Mouse (Mus musculus): ENCODE data around the gene 1700037H04Rik. TPM values are rescaled to one million over a fixed set of nuclear protein-coding genes. Genes with fewer than 3 reads are reported as not detected.
A peak's percentile ranks its signal among the peaks of the same experiment; 100 is the strongest.

1700037H04Rik gene
- polyA plus RNA-seq, 1 experiment from 2014 or later = 110 TPM

DNA sequence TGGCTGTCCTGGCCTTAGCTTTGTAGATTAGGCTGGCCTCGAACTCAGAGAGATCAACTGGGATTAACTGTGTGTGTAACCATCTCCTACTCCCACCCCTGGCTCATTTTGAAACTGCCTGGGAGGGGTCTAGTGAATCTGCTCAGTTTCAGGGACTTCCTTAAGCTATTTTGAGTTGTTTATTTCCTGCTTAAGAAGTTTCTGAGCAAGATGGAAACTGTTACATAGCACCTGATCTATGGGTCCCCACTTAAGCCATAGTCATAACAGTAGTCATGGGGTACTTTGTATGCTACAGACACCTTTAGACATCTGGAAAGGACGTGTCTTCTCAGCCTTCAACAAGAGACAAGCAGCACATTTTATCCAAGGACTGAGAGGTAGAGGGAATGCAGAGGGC is 40.8 kb upstream of the 1700037H04Rik start:
- no peaks in the 10 kb centered on the region for H3K27me3 ChIP-seq (replicated peaks; ENCODE audit: control insufficient read depth, insufficient read depth, low read length)
- H3K4me2 ChIP-seq (ENCODE audit: low read length) = no peak overlapping the region
- 85% methylated on average over 2 of the region's 2 CpGs for WGBS
- H3K9me3 ChIP-seq (replicated peaks; ENCODE audit: control insufficient read depth, low read length) = no peaks in the 10 kb centered on the region
- no peak overlapping the region for H3K4me3 ChIP-seq (ENCODE audit: low read depth, low read length)
- H3K27ac ChIP-seq (ENCODE audit: low read depth, low read length) = no peak overlapping the region
- no peaks in the 10 kb centered on the region for H3K4me1 ChIP-seq (ENCODE audit: control insufficient read depth, insufficient read depth, low read length)
- H3K36me3 ChIP-seq (ENCODE audit: control insufficient read depth, insufficient read depth, low read length) = 0 out of 2 replicates have a peak, but pooled peaks cover 6% of the 10 kb centered on the region
- H3K9ac ChIP-seq (ENCODE audit: low read length) = no peak overlapping the region
- ATAC-seq = no peak
- DNase-seq (ENCODE audit: low spot score) = no peak

DNA sequence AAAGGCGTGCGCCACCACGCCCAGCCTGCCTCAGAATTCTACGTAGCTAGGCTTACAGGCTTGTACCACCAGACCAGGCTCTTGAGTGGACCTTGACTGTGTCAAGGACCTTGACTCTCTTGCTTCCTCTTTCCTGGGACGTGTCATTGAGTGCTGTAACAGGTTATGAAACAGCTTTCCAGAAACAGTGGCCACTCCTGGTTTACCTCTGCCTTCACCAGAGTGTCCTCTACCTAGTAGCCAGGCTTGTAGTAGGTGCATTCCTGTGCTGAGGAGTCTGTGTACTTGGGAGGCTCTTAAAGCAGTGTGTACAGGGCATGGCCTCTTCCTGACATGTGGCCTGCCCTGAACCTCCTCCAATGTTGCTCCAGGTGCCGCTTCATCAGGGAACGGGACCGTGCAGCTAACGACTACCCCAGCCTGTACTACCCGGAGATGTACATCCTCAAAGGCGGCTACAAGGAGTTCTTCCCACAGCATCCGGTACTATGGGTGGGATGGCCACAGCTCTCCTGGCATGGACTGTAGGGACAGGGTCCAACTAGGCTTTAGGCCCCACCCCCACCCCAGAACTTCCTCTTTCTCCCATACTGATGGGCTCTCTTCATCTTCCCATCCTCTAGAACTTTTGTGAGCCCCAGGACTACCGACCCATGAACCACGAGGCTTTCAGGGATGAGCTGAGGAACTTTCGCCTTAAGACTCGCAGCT is 36.9 kb upstream of the 1700037H04Rik start:
- Histone ChIP-seq H3K4me1 (ENCODE audit: control insufficient read depth, insufficient read depth, low read length) (no peaks in the 10 kb centered on the region), H3K9me3 (replicated peaks; ENCODE audit: control insufficient read depth, low read length) (no peaks in the 10 kb centered on the region), H3K4me3 (ENCODE audit: low read depth, low read length) (no peak overlapping the region), H3K9ac (ENCODE audit: low read length) (no peak overlapping the region), H3K36me3 (ENCODE audit: control insufficient read depth, insufficient read depth, low read length) (peaks cover 36% of the 10 kb centered on the region), H3K27me3 (replicated peaks; ENCODE audit: control insufficient read depth, insufficient read depth, low read length) (no peaks in the 10 kb centered on the region), H3K27ac (ENCODE audit: low read depth, low read length) (no peak overlapping the region), H3K4me2 (ENCODE audit: low read length) (no peak overlapping the region)
- 92% methylated on average over 16 of the region's 16 CpGs for WGBS
- DNase-seq (ENCODE audit: low spot score) = no peak
- no peak for ATAC-seq

DNA sequence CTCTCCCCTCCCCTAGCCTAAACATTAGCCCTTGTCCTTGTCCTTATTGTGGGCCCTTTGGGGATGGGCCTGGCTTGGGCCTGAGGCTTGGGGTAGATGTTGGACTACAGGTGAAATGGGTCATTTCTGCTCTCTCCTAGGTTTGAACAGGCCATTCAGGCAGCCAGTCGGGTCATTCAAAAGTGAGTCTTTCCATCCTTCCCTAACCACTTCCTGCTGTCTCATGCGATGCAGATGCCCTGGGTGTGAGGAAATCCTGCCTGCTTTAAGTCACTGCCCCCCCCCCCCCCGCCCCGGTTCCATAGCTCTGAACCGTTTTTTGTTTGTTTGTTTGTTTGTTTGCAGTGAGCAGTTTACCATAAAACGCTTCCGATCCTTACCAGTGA is 31.1 kb upstream of the 1700037H04Rik start:
- Histone ChIP-seq H3K4me3 (ENCODE audit: low read depth, low read length) (no peak overlapping the region), H3K4me2 (ENCODE audit: low read length) (0 out of 2 replicates have a peak overlapping the region, but pooled peaks have one; percentile 14), H3K27me3 (replicated peaks; ENCODE audit: control insufficient read depth, insufficient read depth, low read length) (no peaks in the 10 kb centered on the region), H3K9ac (ENCODE audit: low read length) (0 out of 2 replicates have a peak overlapping the region, but pooled peaks have one; percentile 8), H3K36me3 (ENCODE audit: control insufficient read depth, insufficient read depth, low read length) (peaks cover 35% of the 10 kb centered on the region), H3K4me1 (ENCODE audit: control insufficient read depth, insufficient read depth, low read length) (peaks cover 26% of the 10 kb centered on the region), H3K27ac (ENCODE audit: low read depth, low read length) (peak overlapping the region; percentile 65; the same call in 1 of the 2 replicates), H3K9me3 (replicated peaks; ENCODE audit: control insufficient read depth, low read length) (no peaks in the 10 kb centered on the region)
- DNase-seq (ENCODE audit: low spot score) (no peak), ATAC-seq (no peak)
- WGBS = 68% methylated on average over 7 of the region's 7 CpGs

DNA sequence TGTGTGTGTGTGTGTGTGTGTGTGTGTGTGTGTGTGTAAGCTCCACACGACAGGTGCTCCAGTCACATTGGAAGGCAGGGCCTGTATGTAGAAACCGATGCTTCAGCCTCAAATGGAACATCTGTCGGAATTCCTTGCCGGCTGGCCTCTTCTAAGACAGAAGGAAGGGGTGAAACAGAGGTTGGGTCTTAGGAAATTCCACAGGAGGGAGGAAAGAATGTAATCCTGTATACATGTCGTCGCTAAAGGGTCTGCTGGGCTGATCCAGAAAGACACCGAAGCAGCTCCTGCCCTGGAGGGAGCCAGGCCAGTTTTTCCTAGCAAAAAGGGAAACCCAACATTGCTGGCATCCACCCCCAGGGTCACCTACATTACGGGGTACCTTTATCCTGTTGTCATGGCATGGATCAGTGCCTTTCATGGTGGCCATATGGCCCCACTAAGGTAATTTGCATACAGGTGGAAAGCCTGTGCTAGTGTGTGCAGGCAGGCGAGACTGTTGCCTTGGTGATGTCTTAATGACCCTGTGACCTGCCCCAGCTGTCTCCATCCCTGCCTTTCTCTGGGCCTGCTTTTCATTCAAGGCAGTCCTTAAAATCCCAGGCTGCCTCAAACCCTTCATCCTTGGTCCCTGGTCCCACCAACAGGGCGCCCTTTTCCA is 30.6 kb upstream of the 1700037H04Rik start:
- ATAC-seq (peak; percentile 57), DNase-seq (ENCODE audit: low spot score) (peak; percentile 63)
- peak overlapping the region; percentile 65 for H3K27ac ChIP-seq (ENCODE audit: low read depth, low read length)
- WGBS = 12% methylated on average over 10 of the region's 10 CpGs
- H3K4me2 ChIP-seq (ENCODE audit: low read length) = peak overlapping the region; percentile 14; the same call in 1 of the 2 replicates
- no peak overlapping the region for H3K4me3 ChIP-seq (ENCODE audit: low read depth, low read length)
- H3K4me1 ChIP-seq (ENCODE audit: control insufficient read depth, insufficient read depth, low read length) = peaks cover 26% of the 10 kb centered on the region
- H3K36me3 ChIP-seq (ENCODE audit: control insufficient read depth, insufficient read depth, low read length) = peaks cover 35% of the 10 kb centered on the region
- no peaks in the 10 kb centered on the region for H3K9me3 ChIP-seq (replicated peaks; ENCODE audit: control insufficient read depth, low read length)
- peak overlapping the region; percentile 8; the same call in 1 of the 2 replicates for H3K9ac ChIP-seq (ENCODE audit: low read length)
- no peaks in the 10 kb centered on the region for H3K27me3 ChIP-seq (replicated peaks; ENCODE audit: control insufficient read depth, insufficient read depth, low read length)

DNA sequence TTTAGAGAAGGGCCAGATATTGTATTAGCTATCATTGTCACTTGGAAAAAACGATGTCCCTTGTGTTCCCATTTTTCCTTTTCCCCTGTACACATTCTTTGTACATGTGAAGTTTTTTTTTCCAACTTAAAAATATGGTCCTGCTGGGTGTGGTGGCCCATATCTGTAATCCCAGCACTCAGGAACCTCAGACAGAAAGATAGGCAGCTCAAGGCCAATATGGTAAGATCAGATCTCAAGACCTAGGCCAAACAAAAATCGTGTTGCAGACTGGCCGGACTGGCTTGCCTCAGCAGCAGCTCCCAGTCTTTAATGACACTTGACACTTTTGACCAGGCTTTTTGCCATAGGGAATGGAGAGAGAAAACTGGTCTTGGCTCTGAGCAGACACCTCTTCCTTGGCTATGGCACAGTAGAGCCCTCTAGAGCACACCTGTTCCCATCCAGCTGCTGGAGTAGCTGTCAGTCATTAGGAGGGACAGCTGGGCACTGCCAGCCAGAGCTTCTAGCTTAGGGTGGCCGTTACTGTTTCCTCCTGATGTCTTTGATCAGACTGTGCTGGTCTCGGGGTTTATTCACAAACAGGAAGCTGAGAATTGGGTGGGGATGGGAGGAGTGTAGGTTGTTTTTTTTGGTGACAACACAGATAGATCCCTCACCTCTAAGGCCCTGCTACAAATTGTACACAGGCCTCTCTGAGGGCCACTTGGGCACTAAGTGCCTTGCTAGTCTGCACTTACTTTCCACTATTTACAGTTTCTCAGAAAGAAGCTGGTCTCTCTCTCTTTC is 29.8 kb upstream of the 1700037H04Rik start:
- ATAC-seq = no peak
- Histone ChIP-seq H3K36me3 (ENCODE audit: control insufficient read depth, insufficient read depth, low read length) (peaks cover 29% of the 10 kb centered on the region), H3K9ac (ENCODE audit: low read length) (peak overlapping the region; percentile 1; the same call in 1 of the 2 replicates), H3K4me1 (ENCODE audit: control insufficient read depth, insufficient read depth, low read length) (peaks cover 26% of the 10 kb centered on the region), H3K27me3 (replicated peaks; ENCODE audit: control insufficient read depth, insufficient read depth, low read length) (no peaks in the 10 kb centered on the region), H3K4me2 (ENCODE audit: low read length) (peak overlapping the region; percentile 11; the same call in 1 of the 2 replicates), H3K9me3 (replicated peaks; ENCODE audit: control insufficient read depth, low read length) (no peaks in the 10 kb centered on the region), H3K4me3 (ENCODE audit: low read depth, low read length) (no peak overlapping the region), H3K27ac (ENCODE audit: low read depth, low read length) (peak overlapping the region; percentile 65)
- whole genome bisulfite sequencing = 36% methylated on average over 5 of the region's 5 CpGs
- no peak for DNase-seq (ENCODE audit: low spot score)

DNA sequence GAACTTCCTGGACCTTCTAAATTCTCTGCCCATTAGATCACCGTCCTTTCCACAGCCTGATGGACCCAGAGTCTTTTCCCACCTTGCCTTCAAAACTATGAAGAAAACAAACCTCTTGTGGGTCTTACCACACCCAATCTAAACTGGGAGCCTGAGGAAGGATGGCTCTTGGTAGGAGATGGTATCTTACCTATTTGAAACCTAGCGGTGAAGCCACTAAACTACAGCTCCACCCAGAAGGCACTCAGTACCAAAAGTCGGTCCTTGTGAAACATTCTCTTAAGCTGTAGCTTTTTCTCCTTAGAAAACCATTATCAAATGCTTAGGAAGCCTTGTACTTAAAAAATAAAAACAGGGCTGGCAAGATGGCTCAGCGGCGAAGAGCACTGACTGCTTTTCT is 28.4 kb upstream of the 1700037H04Rik start:
- DNase-seq (ENCODE audit: low spot score) (no peak), ATAC-seq (no peak)
- Histone ChIP-seq H3K27ac (ENCODE audit: low read depth, low read length) (no peak overlapping the region), H3K36me3 (ENCODE audit: control insufficient read depth, insufficient read depth, low read length) (peaks cover 17% of the 10 kb centered on the region), H3K4me3 (ENCODE audit: low read depth, low read length) (no peak overlapping the region), H3K27me3 (replicated peaks; ENCODE audit: control insufficient read depth, insufficient read depth, low read length) (no peaks in the 10 kb centered on the region), H3K9ac (ENCODE audit: low read length) (no peak overlapping the region), H3K9me3 (replicated peaks; ENCODE audit: control insufficient read depth, low read length) (no peaks in the 10 kb centered on the region), H3K4me1 (ENCODE audit: control insufficient read depth, insufficient read depth, low read length) (peaks cover 26% of the 10 kb centered on the region), H3K4me2 (ENCODE audit: low read length) (peak overlapping the region; percentile 82)
- 95% methylated on average over 5 of the region's 5 CpGs for WGBS

DNA sequence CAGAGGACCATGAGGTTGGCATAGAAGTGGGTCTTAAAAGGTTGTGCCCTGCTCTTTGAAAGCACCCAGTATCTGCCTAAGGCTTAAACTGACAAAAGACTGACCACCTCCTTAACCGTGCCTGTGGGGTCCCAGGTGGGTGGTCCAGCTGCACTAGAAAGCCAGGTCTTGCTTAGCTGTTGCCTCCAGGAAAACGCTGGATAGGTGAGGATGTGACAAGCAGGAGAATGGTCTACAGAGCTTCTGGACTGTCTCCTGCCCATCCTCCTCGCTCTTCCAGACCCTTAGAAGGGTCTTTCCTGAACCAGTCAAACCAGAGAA is 27.7 kb upstream of the 1700037H04Rik start:
- peak overlapping the region; percentile 78 for H3K9ac ChIP-seq (ENCODE audit: low read length)
- no peaks in the 10 kb centered on the region for H3K9me3 ChIP-seq (replicated peaks; ENCODE audit: control insufficient read depth, low read length)
- peak overlapping the region; percentile 60 for H3K4me3 ChIP-seq (ENCODE audit: low read depth, low read length)
- peaks cover 9% of the 10 kb centered on the region for H3K36me3 ChIP-seq (ENCODE audit: control insufficient read depth, insufficient read depth, low read length)
- H3K4me1 ChIP-seq (ENCODE audit: control insufficient read depth, insufficient read depth, low read length) = peaks cover 26% of the 10 kb centered on the region
- no peak overlapping the region for H3K27ac ChIP-seq (ENCODE audit: low read depth, low read length)
- DNase-seq (ENCODE audit: low spot score) (no peak), ATAC-seq (no peak)
- 8% methylated on average over 3 of the region's 3 CpGs for WGBS
- H3K27me3 ChIP-seq (replicated peaks; ENCODE audit: control insufficient read depth, insufficient read depth, low read length) = no peaks in the 10 kb centered on the region
- peak overlapping the region; percentile 82 for H3K4me2 ChIP-seq (ENCODE audit: low read length)

DNA sequence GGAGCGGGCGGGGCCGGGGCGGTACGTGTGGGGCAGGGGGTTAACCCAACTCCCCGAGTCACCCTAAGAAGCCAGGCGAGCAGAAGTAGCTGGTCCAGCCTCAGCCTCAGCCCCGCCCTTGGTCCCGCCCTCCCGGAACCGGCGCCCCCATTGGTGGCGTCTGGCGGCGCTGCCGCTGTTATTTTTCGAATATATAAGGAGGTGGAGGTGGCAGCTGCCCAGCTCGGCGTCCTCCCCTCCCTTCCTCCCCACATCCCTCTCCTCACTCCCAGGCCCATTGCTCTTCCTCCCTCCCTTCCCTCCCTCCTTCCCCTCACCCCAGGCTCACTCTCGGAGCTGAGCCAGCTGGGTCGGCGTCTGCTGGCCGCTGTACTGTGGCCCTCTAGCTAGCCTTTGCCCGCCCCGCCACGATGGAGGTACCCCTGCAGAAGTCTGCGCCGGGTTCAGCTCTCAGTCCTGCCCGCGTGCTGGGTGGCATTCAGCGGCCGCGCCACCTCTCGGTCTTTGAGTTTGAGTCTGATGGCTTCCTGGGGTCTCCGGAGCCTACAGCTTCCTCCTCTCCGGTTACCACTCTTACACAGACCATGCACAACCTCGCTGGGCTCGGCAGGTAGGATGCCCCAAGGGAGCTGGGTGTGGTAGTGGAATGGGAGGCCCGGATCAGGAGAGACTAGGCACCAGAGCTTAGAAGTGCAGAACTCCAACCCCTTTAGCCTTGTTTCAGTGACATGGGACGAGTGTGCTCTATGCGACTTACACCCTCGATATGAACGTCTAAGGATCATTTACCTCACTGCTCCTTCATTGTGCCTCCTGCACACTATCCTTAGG is 27.1 kb upstream of the 1700037H04Rik start, which contains the start of the genes Cdc25b and Spef1:
Gene Cdc25b (plus strand): TSS at position 179 of the 831 bp plus-strand sequence.
Gene Spef1 (minus strand): TSS at position 512 of the 831 bp plus-strand sequence.
- Histone ChIP-seq H3K4me2 (ENCODE audit: low read length) (peak within 1 kb of the TSS; percentile 82), H3K4me3 (ENCODE audit: low read depth, low read length) (peak within 1 kb of the TSS; percentile 60), H3K36me3 (ENCODE audit: control insufficient read depth, insufficient read depth, low read length) (peaks cover 7% of the 10 kb centered on the region; the same call in 1 of the 2 replicates), H3K27me3 (replicated peaks; ENCODE audit: control insufficient read depth, insufficient read depth, low read length) (no peaks in the 10 kb centered on the region), H3K4me1 (ENCODE audit: control insufficient read depth, insufficient read depth, low read length) (peaks cover 26% of the 10 kb centered on the region), H3K9me3 (replicated peaks; ENCODE audit: control insufficient read depth, low read length) (no peaks in the 10 kb centered on the region), H3K9ac (ENCODE audit: low read length) (peak within 1 kb of the TSS; percentile 78), H3K27ac (ENCODE audit: low read depth, low read length) (peak within 1 kb of the TSS; percentile 67)
- ATAC-seq = peak; percentile 87
- DNase-seq (ENCODE audit: low spot score) = peak; percentile 88
- under 1% methylated on average over 43 of the region's 43 CpGs for WGBS
